ENCODE assay signal across 19 mouse cellular contexts in the genomic region with DNA sequence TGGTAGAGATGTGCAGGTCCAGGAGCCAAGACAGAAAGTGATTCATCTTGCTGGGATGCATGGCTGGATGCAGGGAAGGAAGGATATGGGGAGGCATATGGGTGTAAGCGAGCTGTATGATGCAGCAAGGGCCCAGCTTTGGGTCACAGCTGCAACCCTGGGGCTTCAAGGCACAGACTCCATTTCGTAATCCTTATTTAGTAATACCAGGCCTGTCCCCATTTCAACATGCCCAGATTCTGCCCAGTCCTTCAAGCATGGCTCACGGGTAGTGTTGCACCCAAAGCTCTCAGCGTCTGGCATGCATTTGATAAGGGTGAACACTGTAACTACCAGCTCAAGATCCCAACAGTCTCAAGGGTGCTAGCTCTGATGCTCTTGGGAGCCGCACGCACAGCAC. TPM values are rescaled to one million over a fixed set of nuclear protein-coding genes. Genes with fewer than 3 reads are reported as not detected.
DNase-seq lines count a peak whose midpoint lies in the region; ATAC-seq and TF ChIP-seq lines count a peak whose summit lies in the region.
"Had no signal": no experiment of that assay in that cellular context is flagged by ENCODE, and none has a peak within 500 bp of the region (broad histone marks: within the 10 kb centered on the region; RNA-seq: fewer than 3 reads in every experiment).

No protein-coding gene starts in this region.

- no peak overlapping the region for H3K4me2 ChIP-seq in kidney, postnatal 0 days (ENCODE audit: low read length)
- H3K4me2 ChIP-seq: heart, embryonic 12.5 days; hindbrain, embryonic 13.5 days; limb, embryonic 15.5 days had no signal

- no peak for TF ChIP-seq CTCF in kidney, postnatal 0 days (IDR thresholded peaks at IDR 0.05; ENCODE audit: low read depth)
- no peak for TF ChIP-seq CTCF in Patski (IDR thresholded peaks at IDR 0.05)

- WGBS in kidney, postnatal 0 days = 88% methylated on average over 6 of the region's 6 CpGs

- peak; percentile 7; the same call in 1 of the 2 replicates for ATAC-seq in kidney, postnatal 0 days (replicated peaks; ENCODE audit: low FRiP score, low read depth)
- ATAC-seq in Patski = peak; percentile 54
- peak; percentile 50; the same call in 1 of the 2 replicates for ATAC-seq in common myeloid progenitor, adult 5-6 weeks (replicated peaks; ENCODE audit: low read depth, poor library complexity, severe bottlenecking)
- ATAC-seq: forebrain, embryonic 16.5 days had no signal

- in situ Hi-C loops in Patski (cut with MboI; ENCODE audit: low pct_unique_long_range_greater_than_20kb) = loop anchor here (5.0 to 10.0 kb wide), 2 partner anchors 429 to 1264 kb away; no protein-coding TSS in a partner anchor

- POLR2A ChIA-PET in Patski (lab: Charles Lee) = no interaction called here

- H3K9me3 ChIP-seq in kidney, postnatal 0 days (replicated peaks; ENCODE audit: low read length) = no peaks in the 10 kb centered on the region
- H3K9me3 ChIP-seq: forebrain, embryonic 10.5 days; heart, embryonic 12.5 days; hindbrain, embryonic 13.5 days; limb, embryonic 15.5 days had no signal

- H3K27me3 ChIP-seq in kidney, postnatal 0 days (ENCODE audit: insufficient read depth, low read length) = no peaks in the 10 kb centered on the region
- H3K27me3 ChIP-seq in Patski = no peaks in the 10 kb centered on the region

- no peak overlapping the region for H3K9ac ChIP-seq in kidney, postnatal 0 days (ENCODE audit: low read depth, low read length)
- H3K9ac ChIP-seq: heart, embryonic 12.5 days; hindbrain, embryonic 13.5 days; limb, embryonic 15.5 days had no signal

- H3K36me3 ChIP-seq in kidney, postnatal 0 days (ENCODE audit: insufficient read depth, low read length) = no peaks in the 10 kb centered on the region
- H3K36me3 ChIP-seq: forebrain, embryonic 10.5 days; heart, embryonic 12.5 days; hindbrain, embryonic 13.5 days; limb, embryonic 15.5 days had no signal

- no peak overlapping the region for H3K4me3 ChIP-seq in kidney, postnatal 0 days (replicated peaks; ENCODE audit: low read depth, low read length)
- H3K4me3 ChIP-seq: forebrain, embryonic 10.5 days; heart, embryonic 12.5 days; hindbrain, embryonic 13.5 days; left cerebral cortex, adult 2 months; limb, embryonic 15.5 days had no signal

- CTCF ChIA-PET in Patski (lab: Charles Lee) = interaction anchor here (1.2 to 1.4 kb wide), 2 partner anchors 32 to 47 kb away, joined by 3 to 6 read pairs; no protein-coding TSS in a partner anchor

- no peaks in the 10 kb centered on the region for H3K4me1 ChIP-seq in kidney, postnatal 0 days (replicated peaks; ENCODE audit: insufficient read depth, low read length)
- H3K4me1 ChIP-seq: heart, embryonic 12.5 days; limb, embryonic 15.5 days had no signal

- H3K27ac ChIP-seq in kidney, postnatal 0 days = no peak overlapping the region
- H3K27ac ChIP-seq: hindbrain, embryonic 13.5 days; left cerebral cortex, adult 2 months; limb, embryonic 15.5 days had no signal

- DNase-seq in adrenal gland, adult (ENCODE audit: inconsistent age in 2 of 2, low spot score in 1 of 2) = peak; percentile 14 to 81
- DNase-seq in adrenal gland, postnatal 25 days = no peak
- no peak for DNase-seq in kidney, postnatal 0 days (ENCODE audit: low spot score)
- no peak for DNase-seq in kidney, postnatal 14 days
- no peak for DNase-seq in Patski (ENCODE audit: low read depth, low spot score)
- DNase-seq in thymus, postnatal 4 days = no peak
- DNase-seq in left cerebral cortex, adult 18-20 months (ENCODE audit: low spot score in 2 of 2) = no peak
- DNase-seq: cerebellum, adult 8-10 months; gastrocnemius, postnatal 10 days; left cerebral cortex, postnatal 4 days; lung, postnatal 10 days; thymus, postnatal 14 days had no signal

RNA-seq across cellular contexts. Expression of a gene that starts 11.0 kb away (rescaled TPM):
- total RNA-seq in adrenal gland, postnatal 25 days (2021) = 23.7 and 27.3 TPM in 2 replicates
- 14.5 and 14.8 TPM in 2 replicates for polyA plus RNA-seq in kidney, postnatal 0 days (2015; fragmentation: Nextera tagmentation; extraction: Ambion mirVana)
- 37.7 TPM for polyA plus RNA-seq in Patski (2021)
- 0.18 and 0.34 TPM in 2 replicates for total RNA-seq in common myeloid progenitor, adult 5-6 weeks (2017)
- total RNA-seq in left cerebral cortex, adult 18-20 months (2021) = 10 to 100 TPM; 27.4 to 29.0 TPM

Comparison
In these comparisons a context has a peak if more than half of its experiments do, and no peak if none do; other contexts are left out.
1. DNase-seq: peak in adrenal gland, adult (2 of 2); none in adrenal gland, postnatal 25 days (single experiment), kidney, postnatal 0 days (single experiment), kidney, postnatal 14 days (single experiment), Patski (single experiment), thymus, postnatal 4 days (single experiment) and left cerebral cortex, adult 18-20 months (0 of 2).
2. RNA of a gene that starts 11.0 kb away (total RNA-seq): 27.4 to 29.0 TPM in left cerebral cortex, adult 18-20 months and 23.7 to 27.3 TPM in adrenal gland, postnatal 25 days; 0.18 to 0.34 TPM in common myeloid progenitor, adult 5-6 weeks; every median in the first group is over 10 times any median in the second.
3. Peak in every context shown above with its lines, with median percentiles within 50 percentile points of each other: ATAC-seq.